Mouse (Mus musculus) thymus, postnatal 4 days (tissue): ENCODE results near the gene Taf3.

Source experiments
- DNase-seq: peaks from one replicate; pipeline ENCODE4 v3.0.0; 2021

Gene Taf3

DNA sequence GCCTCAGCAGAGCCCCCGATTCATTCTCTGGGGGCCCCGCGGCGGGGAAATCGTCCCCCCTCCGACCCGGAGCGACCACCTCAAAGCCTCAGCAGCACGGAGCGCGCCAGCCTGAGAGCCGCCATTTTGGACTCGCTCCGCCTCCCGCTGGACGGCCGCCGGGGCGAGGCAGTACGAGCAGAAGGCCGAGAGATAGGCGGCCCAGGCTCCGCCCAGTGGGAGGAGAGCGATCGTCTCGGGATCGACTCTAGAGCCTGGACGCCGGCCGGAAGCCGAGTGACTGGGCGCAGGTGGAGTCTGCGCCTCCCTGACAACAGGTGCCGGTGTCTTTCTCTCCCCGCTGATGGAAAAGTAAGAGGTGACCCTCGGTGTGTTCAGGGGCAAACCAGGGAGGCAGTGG, at the start of gene Taf3:
TSS of gene Taf3 (minus strand) at position 136 of the 400 bp plus-strand sequence.
- DNase-seq, result peak; percentile 96

DNA sequence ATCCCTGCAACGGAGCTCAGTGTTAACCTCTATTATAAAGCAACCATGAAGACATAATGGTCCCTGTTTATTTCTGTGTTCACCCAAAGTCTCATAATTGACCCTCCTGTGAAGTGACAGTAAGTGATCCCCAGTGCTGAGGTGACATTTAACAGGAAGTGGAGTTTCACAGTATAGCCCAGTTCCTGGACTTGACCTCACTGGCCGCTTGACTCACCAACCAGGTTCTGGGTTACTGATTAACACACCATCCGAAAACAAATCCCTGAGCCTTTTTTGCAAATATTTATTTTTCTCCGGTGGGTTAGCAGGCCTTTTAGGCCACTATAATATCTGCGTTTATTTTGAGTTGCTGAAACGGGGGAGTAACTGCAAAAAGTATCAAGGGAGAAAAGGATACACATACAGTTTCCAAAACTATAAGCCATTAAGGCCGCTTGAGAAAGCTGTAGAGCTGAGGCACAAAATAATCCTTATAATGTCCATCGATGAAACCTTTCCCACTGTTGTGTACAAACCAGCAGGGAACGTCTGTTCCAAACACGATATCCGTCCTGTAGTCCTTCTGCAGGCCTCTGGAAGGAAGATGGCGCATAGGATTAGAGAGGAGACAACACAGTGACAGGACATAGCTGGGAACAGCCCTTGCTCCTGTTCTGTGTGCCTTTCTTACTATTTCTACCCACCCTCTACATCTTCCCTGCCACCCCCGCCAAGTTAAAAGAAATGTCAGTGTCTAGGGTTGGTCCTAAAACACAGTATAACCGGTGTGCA, 46.1 kb upstream of the Taf3 start:
- no peak for DNase-seq

DNA sequence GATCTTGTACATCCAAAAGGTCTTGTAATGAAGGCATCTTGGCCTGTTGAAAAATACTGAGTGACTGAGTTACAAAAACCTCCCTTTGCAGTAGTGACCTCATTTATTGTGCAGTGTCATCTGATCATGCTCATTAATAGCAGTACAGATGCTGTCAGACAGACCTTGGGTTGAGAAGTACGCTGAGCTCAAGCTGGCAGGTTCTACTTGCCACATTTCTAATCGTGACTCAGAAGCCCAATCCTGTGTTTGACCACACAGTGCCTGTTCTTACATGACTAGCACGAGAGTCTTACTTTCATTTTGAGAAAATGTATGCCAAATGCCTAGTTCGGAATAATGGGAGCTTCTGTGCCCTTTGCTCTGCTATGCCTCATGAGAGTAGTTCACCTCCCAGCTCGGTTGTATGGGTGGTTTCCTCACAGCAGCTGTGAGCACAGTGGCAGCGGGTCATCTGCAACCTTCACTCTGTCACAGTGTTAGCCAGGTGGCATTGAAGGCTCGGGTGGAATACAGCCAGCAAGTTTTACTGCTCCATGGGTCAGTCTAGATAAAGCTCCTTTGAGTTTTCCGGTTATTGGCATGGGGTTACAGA, 39.0 kb upstream of the Taf3 start:
- DNase-seq, result no peak

DNA sequence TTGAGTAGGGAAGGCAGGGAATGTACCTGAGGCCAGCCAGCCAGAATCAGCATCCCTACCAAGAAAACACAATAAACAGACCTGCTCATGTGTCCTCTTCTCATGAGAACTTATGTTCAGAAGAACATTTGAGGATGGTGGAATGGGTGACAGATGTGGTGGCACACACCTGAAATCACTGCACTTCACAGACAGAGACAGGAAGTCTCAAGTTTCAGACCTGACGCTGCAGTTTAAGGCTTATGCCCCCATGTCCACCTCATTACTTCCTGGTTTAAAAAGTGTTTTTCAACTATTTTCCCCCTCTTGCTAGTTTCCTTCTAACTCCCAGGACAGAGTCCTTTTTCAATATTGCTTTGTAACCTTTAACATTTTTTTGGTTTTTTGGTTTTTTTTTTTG, 34.3 kb upstream of the Taf3 start:
- DNase-seq, result no peak

DNA sequence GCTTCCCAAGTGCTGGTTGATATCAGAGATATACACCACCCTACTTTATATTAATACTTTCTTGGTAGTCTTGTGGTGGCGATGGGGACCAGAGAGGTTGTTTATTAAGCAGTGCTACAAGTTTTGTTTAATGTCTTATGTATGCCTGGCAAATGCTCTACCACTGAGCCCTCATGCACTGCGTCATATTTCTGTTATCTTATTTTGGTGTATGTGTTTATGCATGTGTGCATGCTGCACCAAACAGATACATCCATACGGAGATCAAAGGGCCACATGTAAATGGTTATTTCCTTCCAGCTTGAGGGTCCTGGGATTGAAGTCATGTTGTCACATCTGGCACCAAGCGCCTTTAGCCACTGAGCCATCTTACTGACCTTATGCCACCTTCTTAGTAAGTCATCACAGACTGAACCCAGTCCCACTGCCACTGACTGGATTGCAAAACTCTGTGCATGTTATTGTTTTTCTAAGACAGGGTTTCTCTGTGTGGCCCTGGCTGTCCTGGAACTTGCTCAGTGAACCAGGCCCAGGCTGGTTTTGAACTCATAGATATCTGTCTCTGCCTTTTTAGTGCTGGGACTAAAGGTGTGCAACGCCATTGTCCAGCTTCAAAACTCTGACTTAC, 33.2 kb upstream of the Taf3 start:
- no peak for DNase-seq

DNA sequence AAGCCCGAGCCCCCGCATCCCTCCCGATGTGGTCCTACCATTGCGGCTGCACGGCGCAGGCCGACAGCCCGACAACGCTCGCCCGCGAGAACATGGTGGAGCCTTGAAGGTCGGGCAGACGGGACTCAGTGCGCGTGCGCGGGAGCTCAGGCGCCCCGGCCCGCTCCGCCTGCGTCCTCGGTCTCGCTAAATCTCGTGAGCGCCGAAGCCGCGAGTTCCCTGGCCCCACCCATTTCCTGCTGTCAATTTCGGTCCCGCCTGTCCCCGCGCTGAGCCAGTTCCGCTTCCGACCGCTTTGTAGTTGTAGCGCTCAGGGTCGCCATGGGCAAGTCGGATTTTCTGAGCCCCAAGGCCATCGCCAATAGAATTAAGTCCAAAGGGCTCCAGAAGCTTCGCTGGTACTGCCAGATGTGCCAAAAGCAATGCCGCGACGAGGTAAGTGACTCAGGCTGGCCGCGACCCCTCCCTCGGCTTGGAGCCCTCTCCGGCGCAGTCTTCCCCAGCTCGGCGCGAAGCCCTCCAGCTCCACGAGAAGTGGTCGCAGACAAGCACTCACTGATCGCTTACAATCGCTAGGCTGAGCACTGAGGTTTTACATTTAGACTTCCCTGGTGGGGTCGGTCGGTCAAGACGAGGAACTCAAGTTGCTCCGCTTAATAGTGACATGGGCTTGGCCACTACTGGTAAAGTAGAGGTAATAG, 32.1 kb upstream of the Taf3 start, which contains the start of the genes Atp5c1 and Kin:
TSS of gene Atp5c1 (minus strand) at position 201 of the 701 bp plus-strand sequence.
TSS of gene Kin (plus strand) at position 284 of the 701 bp plus-strand sequence.
- peak; percentile 98 for DNase-seq

DNA sequence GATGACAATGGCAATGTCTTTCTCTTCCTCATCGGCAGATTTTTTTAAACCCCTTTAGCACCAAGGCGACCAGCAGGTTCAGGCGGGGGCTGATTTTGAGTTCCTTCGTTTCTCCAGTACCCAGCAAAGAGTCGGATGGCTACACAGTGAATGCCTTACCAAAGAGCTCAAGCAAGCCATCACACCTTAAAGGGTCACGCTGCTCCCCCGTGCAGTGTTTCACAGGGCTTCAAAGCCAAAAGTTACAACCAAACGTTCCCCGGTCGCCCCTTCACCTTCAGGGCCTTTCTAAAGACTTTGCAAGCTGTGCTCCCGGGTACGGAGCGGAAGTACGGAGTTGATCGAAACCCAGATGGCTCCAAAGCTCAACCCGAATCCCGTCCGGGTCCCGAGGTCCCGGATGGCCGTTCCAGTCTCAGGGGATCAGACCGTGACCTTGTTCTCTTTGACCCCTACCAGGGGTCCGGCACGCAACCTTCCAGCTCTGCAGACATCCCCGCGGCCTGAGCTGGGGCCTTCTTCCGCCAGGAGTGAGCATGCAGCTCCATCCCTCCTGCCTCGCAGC, 31.4 kb upstream of the Taf3 start:
- no peak for DNase-seq

DNA sequence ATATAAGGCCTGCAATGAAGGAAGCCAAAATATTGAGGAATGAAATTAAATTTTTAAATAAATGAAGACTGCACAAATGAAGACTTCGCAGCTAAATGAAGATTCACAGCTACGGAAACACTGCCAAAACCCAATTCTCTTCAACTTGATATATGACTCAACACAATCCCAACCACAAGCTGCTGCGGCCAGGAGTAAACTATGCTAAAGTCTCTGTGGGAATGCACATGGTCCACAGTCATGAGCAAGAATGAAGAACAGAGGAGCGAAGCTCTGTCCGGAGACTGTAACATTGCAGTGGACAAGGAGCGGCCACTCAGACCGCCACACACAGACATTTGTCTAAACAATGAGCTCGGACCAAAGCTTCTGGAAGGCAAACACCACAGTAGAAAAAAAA, 28.3 kb upstream of the Taf3 start:
- DNase-seq, result no peak

DNA sequence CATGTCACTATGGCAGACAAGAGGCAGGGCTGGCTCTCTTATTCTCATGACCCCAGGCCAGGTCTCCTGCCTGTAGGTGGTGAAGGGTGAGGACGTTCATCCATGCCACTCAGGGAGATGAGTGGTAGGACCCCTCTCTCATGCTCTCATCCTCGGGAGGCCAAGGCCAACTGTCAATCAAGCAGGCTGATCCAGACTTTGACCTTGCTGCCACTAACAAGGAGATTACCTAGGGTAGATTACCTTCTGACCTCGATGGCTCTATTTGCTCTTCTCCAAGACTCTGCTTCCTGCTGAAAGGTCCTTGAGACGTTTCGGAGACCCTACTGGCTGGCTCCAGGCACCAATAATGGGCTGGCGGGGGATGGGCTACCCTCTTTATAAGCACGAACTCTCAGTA, 26.1 kb upstream of the Taf3 start:
- no peak for DNase-seq

DNA sequence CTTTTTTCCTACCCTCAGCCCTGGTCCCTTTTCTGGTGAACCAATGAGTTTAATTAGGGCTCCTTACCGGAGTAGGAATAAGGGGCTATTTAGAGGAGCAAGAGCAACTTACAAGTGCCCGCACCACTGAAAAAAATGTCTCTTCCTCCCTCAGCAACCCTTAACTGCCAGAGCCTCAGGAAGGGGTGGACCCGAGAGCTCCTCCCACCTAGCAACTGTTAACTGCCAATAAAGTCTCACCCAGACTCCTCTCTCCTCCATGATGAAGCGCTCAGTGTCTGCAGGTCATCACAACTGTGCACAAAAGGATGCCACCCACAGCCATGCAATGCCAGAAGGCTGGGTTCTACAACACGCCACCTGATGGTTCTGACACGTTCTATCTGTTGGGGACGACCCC, 23.4 kb upstream of the Taf3 start:
- DNase-seq, result no peak

DNA sequence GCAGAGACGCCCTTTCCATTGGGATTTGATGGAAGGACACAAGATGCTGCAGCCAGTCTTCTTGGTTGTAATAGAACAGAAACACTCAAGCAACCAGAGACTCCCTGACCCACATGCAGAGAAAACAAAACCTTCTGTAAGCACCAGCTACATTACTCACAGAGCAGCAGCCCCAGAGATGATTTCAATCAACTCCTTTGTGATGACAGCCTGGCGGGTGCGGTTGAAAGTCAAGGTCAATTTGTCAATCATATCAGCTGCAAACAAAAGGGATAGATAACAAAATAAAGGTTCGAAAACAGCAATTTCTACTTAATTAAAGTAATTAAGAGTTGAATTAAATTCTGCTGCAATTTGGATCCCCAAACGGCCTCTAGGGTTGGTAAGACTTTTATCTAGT, 10.4 kb upstream of the Taf3 start:
- DNase-seq, result no peak

DNA sequence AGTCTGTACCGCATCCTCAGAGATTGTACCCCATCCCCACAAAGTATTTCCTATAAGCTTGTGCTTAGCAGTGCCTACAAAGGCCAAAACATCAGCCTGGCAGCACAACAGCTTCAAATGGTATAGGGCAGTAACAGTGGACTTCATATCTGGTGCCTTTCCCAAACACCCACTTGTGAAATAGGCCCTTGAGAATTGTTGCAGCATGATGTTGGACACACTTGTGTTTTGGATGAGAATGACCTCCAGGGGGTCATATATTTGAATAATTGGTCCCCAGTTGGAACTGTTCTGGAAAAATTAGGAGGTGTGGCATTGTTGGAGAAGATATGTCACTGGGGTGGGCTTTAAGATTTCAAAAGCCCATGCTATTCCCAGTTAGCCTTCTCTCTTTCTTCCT, 3.6 kb upstream of the Taf3 start:
- no peak for DNase-seq

DNA sequence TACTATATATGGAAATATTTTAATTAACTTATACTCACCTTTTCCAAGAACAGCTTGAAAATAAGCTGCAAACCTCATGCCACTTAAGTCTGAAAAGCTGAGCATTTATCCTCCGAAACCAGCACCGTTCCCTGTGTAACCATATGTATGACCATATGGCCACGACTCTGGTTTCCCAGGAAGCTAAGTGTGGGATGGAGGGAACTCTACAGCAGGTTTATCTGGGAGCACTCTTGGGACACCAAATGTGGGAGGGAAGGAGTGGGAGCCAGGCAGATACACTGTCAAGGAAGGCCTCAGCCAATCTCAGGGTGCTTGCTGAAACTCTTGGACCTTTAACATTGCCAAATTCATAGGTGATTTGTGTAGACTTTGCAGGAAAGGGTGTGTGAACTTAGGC, 2.5 kb upstream of the Taf3 start:
- no peak for DNase-seq

DNA sequence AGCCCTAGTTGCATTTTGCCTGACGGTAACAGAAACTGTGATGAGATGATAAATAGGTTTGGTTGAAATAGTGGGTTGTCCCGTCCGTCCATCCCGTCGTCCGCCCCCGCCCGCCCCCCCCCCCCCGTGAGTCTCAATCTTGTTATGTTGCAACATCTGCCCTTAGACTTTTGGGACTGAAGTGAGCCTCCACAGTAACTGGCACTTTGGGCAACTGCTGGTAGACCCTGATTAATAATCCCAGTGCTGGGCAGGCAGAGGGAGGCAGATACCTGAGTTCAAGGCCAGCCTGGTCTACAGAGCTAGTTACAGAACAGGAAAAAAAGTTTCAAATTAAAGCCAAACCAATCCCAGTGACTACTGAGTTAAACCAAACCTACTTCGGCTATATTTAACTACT, 1.1 kb upstream of the Taf3 start:
- DNase-seq, result no peak

DNA sequence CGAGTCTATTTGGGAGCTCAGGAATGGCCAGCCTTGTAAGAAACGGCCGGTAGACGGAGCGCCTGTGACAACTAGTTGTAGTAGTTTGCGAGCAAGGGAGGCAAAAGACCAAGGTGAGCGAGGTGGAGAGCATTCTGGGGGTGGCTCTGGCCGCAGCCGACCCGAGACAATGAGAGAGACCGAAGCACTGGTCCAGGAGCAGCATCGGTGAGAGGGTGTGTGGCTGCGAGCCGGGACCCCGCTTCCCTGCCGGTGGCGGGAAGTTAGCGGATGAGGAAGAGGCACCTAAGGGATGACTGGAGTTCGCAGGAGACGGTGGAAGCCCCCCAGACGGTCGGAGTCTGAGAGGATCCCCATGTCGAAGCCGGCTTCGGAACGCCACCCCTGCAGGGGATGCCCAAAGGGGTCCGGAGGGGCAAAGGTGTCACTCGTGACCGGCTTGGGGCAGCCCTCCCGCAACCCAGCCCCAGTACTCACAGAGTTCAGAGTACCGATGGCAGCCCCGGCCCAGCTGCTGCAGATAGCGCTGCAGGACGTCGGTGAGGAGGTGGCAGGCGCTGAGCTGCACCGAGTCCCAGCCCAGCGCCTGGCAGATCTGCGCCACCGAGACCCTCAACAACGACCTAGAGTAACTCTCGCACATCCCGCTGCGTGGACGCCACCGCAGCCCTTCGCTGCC, 499 bp downstream of the Taf3 start:
- DNase-seq, result no peak

DNA sequence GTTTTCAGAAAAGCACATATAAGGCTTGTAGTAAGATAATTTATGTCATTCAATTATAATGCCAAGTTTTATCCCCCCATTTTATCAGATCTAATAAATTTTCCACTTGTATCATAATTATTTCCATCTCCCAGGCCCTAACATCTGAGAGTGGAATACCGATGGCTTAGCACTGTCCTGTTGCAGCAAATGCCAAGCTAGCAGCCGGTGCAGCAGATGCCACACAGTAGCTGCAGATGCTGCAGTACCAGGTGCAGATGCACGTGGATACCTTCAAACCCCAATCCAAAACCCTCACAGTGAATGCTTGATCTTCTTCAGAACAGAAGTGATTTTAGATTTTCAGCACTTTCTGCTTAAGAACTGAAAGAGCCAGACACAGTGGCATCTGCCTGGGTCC, 13.4 kb downstream of the Taf3 start:
- no peak for DNase-seq

DNA sequence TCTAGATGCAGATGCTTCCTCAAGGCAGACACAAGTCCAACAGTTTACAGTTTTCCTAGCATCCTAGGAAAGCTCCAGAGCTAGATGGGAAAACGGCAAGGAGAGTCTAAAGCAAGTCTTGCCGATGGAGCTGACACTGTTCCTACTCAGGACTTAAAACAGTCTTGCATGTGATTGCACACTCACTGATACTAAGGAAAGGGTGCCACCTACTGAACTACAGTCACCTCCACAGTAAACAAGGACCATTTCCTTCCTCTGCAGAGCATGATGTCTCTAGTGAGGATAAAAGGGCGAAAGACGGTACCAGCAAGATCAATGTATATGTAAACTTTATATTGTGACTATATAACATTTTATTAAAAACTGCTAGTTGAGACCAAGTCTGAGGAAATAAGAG, 14.7 kb downstream of the Taf3 start:
- no peak for DNase-seq

DNA sequence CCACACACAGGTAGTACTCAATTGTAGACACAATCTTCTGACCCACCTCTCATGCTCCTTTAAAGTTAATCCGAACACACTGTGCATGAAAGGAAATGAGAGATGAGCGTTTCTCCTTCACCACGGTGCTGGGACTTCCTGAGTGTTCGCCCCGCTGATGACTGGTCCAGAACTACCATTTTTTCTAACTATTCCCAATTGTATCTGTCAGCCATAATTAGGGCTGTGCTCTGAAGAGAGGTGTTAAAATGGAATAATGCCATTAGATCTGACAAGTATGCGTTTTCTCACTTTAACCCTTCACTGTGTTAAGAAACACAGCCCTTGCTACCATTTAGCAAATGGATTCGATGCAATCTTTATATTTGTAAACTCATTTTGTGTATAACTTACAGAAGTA, 18.6 kb downstream of the Taf3 start:
- no peak for DNase-seq

DNA sequence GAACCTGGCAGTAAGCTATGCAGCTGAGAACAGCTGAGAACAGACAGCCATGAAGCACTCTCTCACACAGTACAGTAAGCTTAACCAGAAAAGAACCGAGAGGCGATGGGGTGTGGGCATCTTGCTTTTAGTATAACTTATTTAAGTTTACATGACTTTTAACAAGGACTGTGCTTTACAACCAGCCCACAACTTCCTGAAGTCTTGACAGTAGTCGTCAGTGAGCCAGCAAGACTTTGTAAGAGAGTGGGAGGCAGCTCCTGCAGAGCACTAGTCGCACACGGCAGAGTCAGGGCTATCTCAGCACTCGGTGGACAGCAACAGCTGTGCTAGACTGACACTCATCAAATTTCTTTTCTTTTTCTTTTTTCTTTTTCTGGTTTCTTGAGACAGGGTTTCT, 24.1 kb downstream of the Taf3 start:
- DNase-seq, result no peak

DNA sequence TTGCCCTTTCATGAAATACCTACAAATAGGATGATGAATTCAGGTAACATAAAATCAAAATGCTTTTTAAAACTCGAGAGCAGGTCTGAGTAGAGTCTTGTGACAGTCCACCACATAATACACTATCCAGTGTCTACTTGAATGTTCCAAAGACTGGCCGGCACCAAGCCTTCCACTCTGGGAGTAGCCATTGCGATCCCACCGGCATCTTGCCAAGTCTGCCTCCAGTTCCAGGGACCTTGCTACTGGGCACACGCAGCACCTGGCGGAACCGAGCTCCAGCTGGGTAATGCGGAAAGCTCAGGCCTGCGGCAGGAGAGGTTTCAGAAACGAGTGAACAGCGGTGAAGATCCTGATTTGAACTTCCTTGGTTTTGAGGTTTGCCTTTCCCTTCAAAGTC, 27.1 kb downstream of the Taf3 start:
- no peak for DNase-seq

DNA sequence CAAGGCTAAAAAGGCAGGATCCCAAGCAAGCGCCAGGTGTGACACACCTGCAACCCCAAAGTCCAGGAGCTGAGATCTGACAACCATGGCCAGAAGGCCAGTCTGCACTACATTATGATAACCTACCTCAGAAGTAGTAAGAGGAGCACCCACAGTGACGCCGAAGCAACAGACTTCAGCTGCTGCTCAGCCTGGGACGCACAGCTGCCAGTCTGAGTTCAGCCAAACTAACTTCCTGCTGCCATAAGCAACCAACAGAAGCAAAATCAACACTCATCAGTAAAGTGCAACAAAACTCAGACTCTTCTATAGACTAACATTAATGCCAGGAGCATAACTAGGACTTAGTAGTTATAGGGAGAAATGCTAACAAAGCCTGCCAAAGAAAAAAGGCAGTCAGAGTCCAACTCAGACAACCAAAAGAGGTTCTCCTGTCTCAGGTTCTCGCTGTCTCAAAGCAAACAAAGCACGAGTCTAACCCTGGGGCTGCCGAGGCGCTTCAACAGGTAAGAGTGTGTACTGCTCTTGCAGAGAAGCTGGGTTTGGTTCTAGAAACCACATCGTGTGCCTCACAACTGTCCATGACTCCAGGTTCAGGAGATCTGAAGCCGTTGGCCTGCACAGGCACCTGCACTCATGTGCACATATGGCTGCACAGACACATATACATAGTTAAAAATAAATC, 33.3 kb downstream of the Taf3 start:
- peak; percentile 65 for DNase-seq

DNA sequence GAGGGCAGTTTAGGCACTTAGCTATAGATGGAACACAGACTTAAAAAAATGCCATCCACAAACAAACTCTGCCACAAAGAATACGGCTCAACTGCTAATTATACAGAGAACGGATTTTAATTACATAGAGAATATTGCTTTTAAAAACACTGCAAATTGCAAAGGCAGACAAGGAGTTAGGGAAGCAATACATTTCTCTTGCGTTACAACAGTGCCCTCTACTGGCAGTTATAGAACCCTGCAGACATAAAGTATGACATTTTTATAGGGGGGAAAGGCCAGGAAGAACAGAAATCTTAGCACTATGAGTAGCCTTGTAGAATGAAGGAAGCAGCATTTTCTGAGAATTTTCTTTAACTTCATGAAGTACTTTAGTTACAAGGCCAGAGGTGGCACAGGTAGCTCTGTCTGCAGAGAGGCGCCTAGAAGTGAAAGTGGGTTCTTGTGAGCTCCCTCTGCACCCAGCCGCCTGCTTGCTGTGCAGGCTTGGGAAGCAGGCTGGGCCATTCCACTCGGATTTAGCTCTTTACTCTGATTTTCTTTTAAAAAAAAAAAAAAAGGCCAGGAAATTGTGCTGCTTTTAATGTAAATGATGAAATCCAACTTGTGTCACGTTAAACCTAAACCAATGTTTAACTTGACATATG, 38.0 kb downstream of the Taf3 start:
- no peak for DNase-seq
